Mouse (Mus musculus): ENCODE results near the gene Mageb16.

Gene Mageb16

GRCm38 (mm10) chrX:79671411-79671810 is at the start of gene Mageb16:
Mageb16 (minus strand) TSS chrX:79671435.
- DNase-seq (ENCODE audit: low spot score), result no peak

- no peak for DNase-seq (ENCODE audit: low spot score)
Observed at GRCm38 (mm10) chrX:79651091-79651490, 20.1 kb downstream of the Mageb16 start.

- DNase-seq (ENCODE audit: low spot score), result no peak
Observed at GRCm38 (mm10) chrX:79635396-79635795, 35.8 kb downstream of the Mageb16 start.

GRCm38 (mm10) chrX:79606462-79606861 is 64.8 kb downstream of the Mageb16 start:
- DNase-seq (ENCODE audit: low spot score), result no peak
